Mouse (Mus musculus): ENCODE results near the gene 2610028H24Rik.

DNA sequence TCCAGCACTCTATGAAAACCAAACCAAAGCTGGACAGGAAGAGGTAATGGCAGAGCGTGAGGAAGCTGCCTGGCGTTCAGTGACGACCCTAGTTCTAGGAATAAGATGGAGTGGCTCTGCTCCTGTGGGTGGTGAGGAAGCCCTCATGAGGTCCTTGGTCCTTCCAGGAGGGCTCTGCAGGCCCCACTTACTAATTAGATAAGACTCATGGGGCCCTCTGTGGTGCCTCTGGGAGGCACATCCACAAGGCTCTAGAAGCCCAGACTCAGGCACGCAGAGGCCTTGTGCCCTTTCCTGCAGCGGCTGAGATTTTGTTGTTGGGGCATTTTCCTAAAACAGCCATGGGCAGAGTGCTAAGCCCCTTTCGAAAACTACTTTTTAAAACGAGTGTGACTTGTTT, 57.0 kb downstream of the 2610028H24Rik start:
- no peak for TF ChIP-seq CTCF (IDR thresholded peaks at IDR 0.05; ENCODE audit: low read depth)
- TF ChIP-seq EP300 (IDR thresholded peaks at IDR 0.05; ENCODE audit: low read depth): no peak
